Mouse (Mus musculus): ENCODE measurements at regions not wholly inside any gene's neighbourhood (a gene's known extent, or its start where the extent isn't known, plus 50 kb on each side); places are given as distances from the start of the nearest gene placed in this dataset.

- TF ChIP-seq POLR2A (IDR thresholded peaks at IDR 0.05; ENCODE audit: low read depth, low read length) (no peak), EP300 (IDR thresholded peaks at IDR 0.05; ENCODE audit: low read length) (no peak), MAZ (IDR thresholded peaks at IDR 0.05; ENCODE audit: low read depth, low read length) (no peak), ZNF384 (IDR thresholded peaks at IDR 0.05; ENCODE audit: low read depth, low read length) (no peak), HCFC1 (IDR thresholded peaks at IDR 0.05; ENCODE audit: low read depth, low read length) (no peak), CTCF (conservative IDR thresholded peaks at IDR 0.05 in 1 of 2, IDR thresholded peaks at IDR 0.05 in 1 of 2; ENCODE audit: low read depth in 2 of 2, low read length in 2 of 2) (no peak), UBTF (IDR thresholded peaks at IDR 0.05; ENCODE audit: low read depth, low read length) (no peak), POLR2AphosphoS2 (IDR thresholded peaks at IDR 0.05; ENCODE audit: low read depth, low read length) (no peak), KAT2A (IDR thresholded peaks at IDR 0.05; ENCODE audit: insufficient replicate concordance, low read length) (no peak), USF1 (IDR thresholded peaks at IDR 0.05; ENCODE audit: low read depth, low read length) (no peak), CHD2 (IDR thresholded peaks at IDR 0.05; ENCODE audit: low read length) (no peak), ZMIZ1 (IDR thresholded peaks at IDR 0.05; ENCODE audit: low read depth, low read length) (no peak)
Observed at GRCm38 (mm10) chr4:142303374-142304020, 64.3 kb upstream of the Kazn start.

All from CH12.LX (cell line).